Mouse (Mus musculus): Measurements from ENCODE around the gene Gm20737. TPM values are rescaled to one million over a fixed set of nuclear protein-coding genes. Genes with fewer than 3 reads are reported as not detected.
"Not testable (repeated sequence)": the region's sequence is repeated elsewhere in the genome, so short reads cannot be mapped to it uniquely, and the experiment has no call there.

The Gm20737 gene
- not detected in 2 replicates for total RNA-seq (2017)

- ATAC-seq (replicated peaks in 1 of 2; ENCODE audit: insufficient read depth in 1 of 2, low FRiP score in 2 of 2, low TSS enrichment in 1 of 2, low read depth in 1 of 2, poor library complexity in 2 of 2, severe bottlenecking in 2 of 2): not testable (repeated sequence)
Observed at GRCm38 (mm10) chrY:10535942-10536341, at the start of gene Gm20737. Gene Gm20737, minus strand, starts transcription at chrY:10536042.

GRCm38 (mm10) chrY:10553153-10553552 lies 17.3 kb upstream of the Gm20737 start, which contains the start of gene Gm21775:
Gene Gm21775, plus strand, starts transcription at chrY:10553453.
- ATAC-seq (replicated peaks in 1 of 2; ENCODE audit: insufficient read depth in 1 of 2, low FRiP score in 2 of 2, low TSS enrichment in 1 of 2, low read depth in 1 of 2, poor library complexity in 2 of 2, severe bottlenecking in 2 of 2): not testable (repeated sequence)

Other genes with a start within 250 kb of the Gm20737 start
- not detected in 2 replicates for gene Gm20834, start 211.5 kb downstream of the Gm20737 start, total RNA-seq (2017)
- not detected in 2 replicates for gene Gm28510, start 123.3 kb downstream of the Gm20737 start, total RNA-seq (2017)
- not detected in 2 replicates for gene Gm21775, start 17.4 kb upstream of the Gm20737 start, total RNA-seq (2017)
- gene Gm21900, start 80.3 kb upstream of the Gm20737 start, total RNA-seq (2017): not detected in 2 replicates
- not detected in 2 replicates for gene Gm20777, start 216.4 kb upstream of the Gm20737 start, total RNA-seq (2017)